Mouse (Mus musculus) neutrophil, adult 5-6 weeks (primary cell): ENCODE measurements around the gene Nlgn1. TPM values are rescaled to one million over a fixed set of nuclear protein-coding genes. Genes with fewer than 3 reads are reported as not detected.

Experiments used
- ATAC-seq: fragments of 151-379, 151-347 bp; 2 replicates; pipeline ENCODE4 v1.8.0; 2017; ENCODE audit warnings: mild to moderate bottlenecking, moderate TSS enrichment; ENCODE audit not compliant: insufficient number of reproducible peaks, poor library complexity, low FRiP score, severe bottlenecking; ENCODE audit errors: extremely low read depth
- total RNA-seq: library from RNA; stranded (forward); fragments of 200-1000 nt; gene quantifications from 2 replicates; pipeline ENCODE4 v1.2.3, GENCODE M21; 2017

Nlgn1 gene
- total RNA-seq, 1 experiment from 2014 or later: not detected

GRCm38 (mm10) chr3:26223500-26223899 is 108.8 kb downstream of the Nlgn1 start:
- ATAC-seq: no peak

GRCm38 (mm10) chr3:26216231-26216630 is 116.0 kb downstream of the Nlgn1 start:
- ATAC-seq: no peak

DNA sequence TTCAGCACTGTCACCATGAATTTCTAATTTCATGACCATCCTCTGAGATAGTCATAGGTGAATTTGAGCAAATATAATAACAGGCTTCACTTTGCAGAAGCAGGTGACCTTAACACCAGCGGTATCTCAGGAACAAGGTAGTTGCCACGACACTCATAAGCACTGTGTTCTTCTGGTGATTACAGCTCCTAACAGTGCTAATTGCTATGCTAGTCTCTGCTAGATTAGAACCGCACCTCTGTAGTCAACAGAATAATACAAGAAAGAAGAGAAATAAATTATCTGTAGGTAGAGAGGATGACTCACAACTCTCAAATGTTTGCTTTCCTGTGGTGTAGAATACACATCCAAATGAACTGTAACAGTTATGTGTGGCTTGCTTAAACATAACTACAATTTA is 129.6 kb downstream of the Nlgn1 start:
- no peak for ATAC-seq

- no peak for ATAC-seq
Measured at GRCm38 (mm10) chr3:26201410-26201809, 130.8 kb downstream of the Nlgn1 start.

- no peak for ATAC-seq
Measured at GRCm38 (mm10) chr3:26194970-26195369, 137.3 kb downstream of the Nlgn1 start.

DNA sequence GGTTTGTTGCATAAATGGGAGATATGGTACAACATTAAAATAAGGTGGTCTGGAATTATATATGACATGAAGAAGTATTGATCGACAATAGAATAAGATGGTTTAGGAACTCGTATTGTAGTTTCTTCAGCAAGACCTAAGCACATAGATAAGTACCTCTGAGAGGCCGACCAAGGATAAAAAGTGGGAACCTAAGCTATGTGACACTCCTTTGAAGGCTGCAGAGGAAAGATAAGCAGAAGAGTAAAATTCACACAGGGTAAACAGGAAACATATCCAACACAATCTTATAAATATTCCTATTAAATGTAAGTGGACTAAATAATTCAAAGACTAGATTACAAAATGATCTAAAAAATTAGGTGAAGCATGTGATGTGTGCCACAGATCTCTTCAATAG is 151.2 kb downstream of the Nlgn1 start:
- ATAC-seq: no peak

- ATAC-seq: no peak
Measured at GRCm38 (mm10) chr3:26175371-26175770, 156.9 kb downstream of the Nlgn1 start.

- no peak for ATAC-seq
Measured at GRCm38 (mm10) chr3:26174257-26174656, 158.0 kb downstream of the Nlgn1 start.

DNA sequence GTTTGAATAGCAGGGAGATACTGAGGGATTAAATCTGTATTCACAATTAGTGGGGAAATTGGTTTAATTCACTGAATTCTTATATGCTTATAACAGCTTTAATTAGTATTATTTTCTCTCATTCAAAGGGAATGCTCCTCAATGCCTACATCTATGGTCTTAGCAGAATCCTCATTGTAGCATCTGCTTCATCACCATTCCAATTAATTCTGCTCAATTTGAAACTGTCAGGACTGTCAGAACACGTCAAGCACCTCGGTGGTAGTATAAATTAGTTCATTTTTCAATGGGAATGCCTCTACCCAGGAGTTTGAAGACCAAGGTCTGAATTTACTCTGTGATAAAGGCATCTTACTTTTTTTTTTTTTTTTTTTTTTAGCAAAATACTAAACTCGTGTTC is 158.6 kb downstream of the Nlgn1 start:
- ATAC-seq: no peak

- ATAC-seq: no peak
Measured at GRCm38 (mm10) chr3:26166711-26167110, 165.5 kb downstream of the Nlgn1 start.

DNA sequence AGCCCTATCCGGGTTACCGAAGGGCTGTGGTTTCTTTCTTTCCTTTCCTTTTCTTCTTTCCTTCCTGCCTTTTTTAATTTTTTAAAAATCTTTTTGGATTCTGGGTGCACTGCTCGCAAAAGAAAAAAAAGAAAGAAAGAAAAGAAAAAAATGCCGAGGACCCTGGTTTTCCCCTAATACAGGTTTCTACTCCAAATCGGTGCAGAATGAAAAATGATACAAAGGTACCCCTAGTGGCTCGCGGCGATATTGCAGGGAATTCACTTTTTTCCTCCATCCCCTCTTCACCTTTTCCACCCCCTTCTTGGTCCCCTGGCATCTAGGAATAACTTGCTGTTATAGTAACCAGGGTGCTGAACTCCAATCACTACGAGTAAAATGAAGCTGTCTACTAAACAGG is 178.5 kb downstream of the Nlgn1 start:
- no peak for ATAC-seq

DNA sequence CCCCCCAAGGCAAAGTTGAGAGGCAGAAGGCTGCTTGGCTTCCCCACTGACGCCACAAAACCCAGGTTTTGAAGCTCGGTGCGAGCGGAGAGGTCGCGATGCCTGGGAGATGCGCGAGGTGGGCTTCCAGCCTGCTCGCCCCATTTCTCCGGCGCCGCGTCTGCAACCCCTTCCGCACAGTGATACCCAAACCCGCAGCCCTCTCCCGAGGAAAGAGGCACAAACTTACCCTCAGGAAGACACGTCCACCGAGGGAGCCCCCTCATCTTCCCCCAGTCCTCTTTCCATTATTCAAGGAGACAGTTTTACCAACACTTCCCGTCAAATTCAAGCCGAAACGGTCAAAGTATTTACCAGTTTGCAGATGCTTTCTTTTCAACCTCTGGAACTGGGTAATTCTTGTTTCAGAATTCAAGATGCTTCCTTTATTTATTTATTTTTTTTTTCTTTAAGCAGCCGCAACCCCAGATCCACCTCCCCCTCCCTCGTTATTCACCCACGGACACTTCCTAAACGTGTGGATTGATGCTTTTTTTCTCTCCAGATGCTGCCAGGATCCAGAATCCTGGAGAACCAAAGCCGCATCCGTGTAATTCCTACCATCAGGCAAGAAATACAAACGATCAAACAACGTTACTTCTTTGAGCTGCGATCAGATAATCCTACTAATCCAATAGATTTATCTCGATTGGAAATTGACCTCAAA is 179.1 kb downstream of the Nlgn1 start:
- no peak for ATAC-seq

- ATAC-seq: no peak
Measured at GRCm38 (mm10) chr3:26152510-26153035, 179.7 kb downstream of the Nlgn1 start.

DNA sequence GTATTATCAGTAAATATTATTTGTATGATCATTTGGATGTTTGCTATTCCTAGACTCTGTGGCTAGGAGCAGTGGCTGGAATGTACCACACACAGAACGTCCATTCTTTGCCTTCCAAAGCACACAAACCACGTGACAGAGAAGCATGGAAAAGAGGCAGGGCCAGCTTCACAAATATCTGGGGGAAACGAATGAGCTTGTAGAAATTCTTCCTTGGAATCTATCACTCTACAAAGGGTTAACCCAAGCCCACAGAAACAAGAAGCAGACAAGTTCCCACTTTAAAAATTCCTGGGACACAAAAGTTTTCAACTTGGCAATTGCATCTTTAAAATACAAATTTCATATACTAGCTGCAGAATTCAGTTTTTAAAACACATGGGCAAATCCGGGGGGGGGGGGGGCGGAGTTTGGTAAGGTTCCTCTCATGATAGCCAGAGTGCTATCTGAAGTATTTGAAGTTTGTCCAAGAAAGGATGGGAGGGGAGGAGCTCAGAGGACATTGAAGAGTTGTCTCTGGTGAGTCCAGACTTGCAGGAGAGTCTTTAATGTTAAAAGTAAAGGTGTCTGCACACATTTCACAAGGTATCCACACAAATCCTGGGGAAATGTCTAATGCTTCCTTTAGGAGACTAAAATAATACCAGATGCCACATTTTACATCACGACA is 180.8 kb downstream of the Nlgn1 start:
- no peak for ATAC-seq

DNA sequence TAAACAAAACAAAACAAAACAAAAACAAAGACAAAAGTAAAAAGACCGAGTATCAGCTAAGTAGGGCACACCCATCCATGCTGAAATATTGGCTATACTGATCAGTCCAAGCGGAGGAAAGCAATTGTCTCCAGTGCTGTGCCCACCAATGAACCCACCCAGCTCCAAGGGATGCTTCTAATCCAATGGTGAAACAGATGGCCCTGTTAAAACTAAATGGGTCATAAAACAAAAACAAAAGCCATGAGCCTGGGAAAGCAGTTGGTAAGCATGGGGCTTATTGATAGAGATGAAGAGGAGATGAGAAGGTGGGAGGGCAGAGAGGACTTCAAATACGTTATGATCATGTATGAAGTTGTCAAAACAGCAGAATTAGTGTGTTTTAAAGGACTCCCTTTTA is 186.1 kb downstream of the Nlgn1 start:
- ATAC-seq: no peak

- ATAC-seq: no peak
Measured at GRCm38 (mm10) chr3:26145441-26145840, 186.8 kb downstream of the Nlgn1 start.

- no peak for ATAC-seq
Measured at GRCm38 (mm10) chr3:26141590-26141989, 190.7 kb downstream of the Nlgn1 start.

- no peak for ATAC-seq
Measured at GRCm38 (mm10) chr3:26134839-26135651, 197.2 kb downstream of the Nlgn1 start.

GRCm38 (mm10) chr3:26130919-26131318 is 201.3 kb downstream of the Nlgn1 start:
- no peak for ATAC-seq

GRCm38 (mm10) chr3:26129455-26129854 is 202.8 kb downstream of the Nlgn1 start:
- no peak for ATAC-seq
